Mouse (Mus musculus): ENCODE data around the gene Exosc6.

DNA sequence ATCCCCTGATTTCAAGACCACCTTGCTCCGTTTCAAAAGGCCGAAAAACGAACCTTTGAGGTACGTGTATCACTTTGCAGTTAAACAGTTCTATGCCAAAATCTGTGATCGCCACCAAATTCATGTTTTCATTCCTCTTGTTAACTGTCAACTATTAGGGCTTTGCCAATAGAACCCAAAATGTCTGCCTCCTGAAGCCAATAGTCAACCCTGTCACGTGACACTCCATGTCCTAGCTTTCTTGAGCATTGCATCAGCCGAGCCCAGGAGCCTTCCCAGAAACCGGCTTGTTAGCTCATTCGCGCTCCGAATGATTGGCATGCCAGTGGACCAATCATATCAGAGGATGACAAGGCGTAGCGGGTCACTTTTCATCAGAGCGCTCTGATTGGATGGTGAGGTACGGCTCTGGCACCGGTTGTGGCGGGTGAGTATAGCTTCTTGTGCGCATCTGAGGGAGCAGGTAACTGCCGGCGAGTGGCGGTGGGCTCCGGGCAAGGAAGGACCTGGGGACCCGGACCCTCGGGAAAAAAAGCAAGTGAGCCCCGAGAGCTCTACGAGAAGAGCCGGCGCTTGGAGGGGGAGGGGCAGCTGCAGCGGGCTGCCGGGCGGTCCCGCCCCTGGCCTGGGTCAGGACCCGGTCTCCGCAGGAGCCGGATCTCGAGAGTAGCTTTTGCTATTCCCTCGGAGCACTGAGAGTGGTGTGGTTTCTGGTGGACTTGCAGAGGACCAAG lies 22.5 kb upstream of the Exosc6 start:
- no peak for TF ChIP-seq CTCF (IDR thresholded peaks at IDR 0.05; ENCODE audit: low read depth, low read length)
- 0 out of 2 replicates have a peak, but pooled peaks have one; percentile 13 for TF ChIP-seq POLR2A (IDR thresholded peaks at IDR 0.05; ENCODE audit: extremely low read depth, insufficient read depth, low read length)
